In the genomic region with DNA sequence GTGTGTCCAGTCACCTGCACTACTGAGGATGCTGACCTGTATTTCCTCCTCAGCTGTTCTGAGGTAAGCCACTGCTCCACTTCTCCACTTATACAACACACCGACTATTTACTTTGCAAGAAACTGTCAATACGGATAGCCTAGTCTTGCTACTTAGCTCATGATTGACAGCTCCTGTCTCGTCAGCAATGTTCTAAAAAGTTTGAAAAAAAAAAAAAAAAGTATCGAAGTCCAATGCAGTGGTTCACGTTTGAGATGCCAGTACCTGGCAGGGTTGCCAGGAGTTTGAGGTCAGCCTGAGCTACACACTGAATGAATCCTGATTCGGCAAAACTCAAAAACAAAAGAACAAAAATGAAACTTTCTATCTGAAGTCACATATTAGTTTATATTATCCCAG, we compare ENCODE assay signal across 27 mouse cellular contexts. TPM values are rescaled to one million over a fixed set of nuclear protein-coding genes. Genes with fewer than 3 reads are reported as not detected.
A peak's percentile ranks its signal among the peaks of the same experiment; 100 is the strongest.
DNase-seq lines count a peak whose midpoint lies in the region; TF ChIP-seq lines count a peak whose summit lies in the region.
"Had no signal": no experiment of that assay in that cellular context is flagged by ENCODE, and none has a peak within 500 bp of the region (broad histone marks: within the 10 kb centered on the region; RNA-seq: fewer than 3 reads in every experiment).

No protein-coding gene starts in this region.

- no peaks in the 10 kb centered on the region for H3K79me2 ChIP-seq in liver, adult 2 months (ENCODE audit: control insufficient read depth, insufficient read depth, low read length)

- no peaks in the 10 kb centered on the region for H3K27me3 ChIP-seq in kidney, adult 2 months (replicated peaks; ENCODE audit: control insufficient read depth, insufficient read depth, low read length)
- no peaks in the 10 kb centered on the region for H3K27me3 ChIP-seq in liver, adult 2 months (ENCODE audit: control insufficient read depth, insufficient read depth, low read length)
- H3K27me3 ChIP-seq: embryonic facial prominence, embryonic 13.5 days; forebrain, embryonic 12.5 days; forebrain, embryonic 15.5 days; heart, embryonic 12.5 days; heart, embryonic 15.5 days; hindbrain, embryonic 13.5 days had no signal

- H3K4me3 ChIP-seq in kidney, adult 2 months (ENCODE audit: insufficient read depth, low read depth, low read length): no peak overlapping the region
- H3K4me3 ChIP-seq in liver, adult 2 months (ENCODE audit: insufficient read depth, low read depth, low read length): no peak overlapping the region
- H3K4me3 ChIP-seq: embryonic facial prominence, embryonic 10.5 days; embryonic facial prominence, embryonic 13.5 days; erythroblast, embryonic 14.5 days; forebrain, embryonic 12.5 days; forebrain, embryonic 15.5 days; heart, embryonic 12.5 days; heart, embryonic 15.5 days; hindbrain, embryonic 10.5 days; hindbrain, embryonic 13.5 days had no signal

- H3K27ac ChIP-seq in kidney, adult 2 months (ENCODE audit: insufficient read depth, low read depth, low read length): no peak overlapping the region
- H3K27ac ChIP-seq in liver, adult 2 months (replicated peaks; ENCODE audit: insufficient read depth, low read depth, low read length): no peak overlapping the region
- H3K27ac ChIP-seq: embryonic facial prominence, embryonic 10.5 days; embryonic facial prominence, embryonic 13.5 days; forebrain, embryonic 12.5 days; forebrain, embryonic 15.5 days; heart, embryonic 15.5 days; hindbrain, embryonic 10.5 days; hindbrain, embryonic 13.5 days had no signal

- TF ChIP-seq POLR2A in kidney, adult 2 months (IDR thresholded peaks at IDR 0.05; ENCODE audit: low read depth, low read length): no peak
- TF ChIP-seq POLR2A in liver, adult 2 months (IDR thresholded peaks at IDR 0.05; ENCODE audit: extremely low read depth, insufficient read depth, low read length): no peak

- no peak overlapping the region for H3K9ac ChIP-seq in liver, adult 2 months (ENCODE audit: low read depth, low read length)
- H3K9ac ChIP-seq: embryonic facial prominence, embryonic 13.5 days; forebrain, embryonic 12.5 days; forebrain, embryonic 15.5 days; heart, embryonic 12.5 days; heart, embryonic 15.5 days; hindbrain, embryonic 13.5 days had no signal

- H3K4me1 ChIP-seq in kidney, adult 2 months (ENCODE audit: control insufficient read depth, insufficient read depth, low read length): no peaks in the 10 kb centered on the region
- H3K4me1 ChIP-seq in liver, adult 2 months (ENCODE audit: control insufficient read depth, insufficient read depth, low read length): peaks cover 2% of the 10 kb centered on the region; the same call in 1 of the 2 replicates
- H3K4me1 ChIP-seq: embryonic facial prominence, embryonic 10.5 days; heart, embryonic 12.5 days; heart, embryonic 15.5 days; hindbrain, embryonic 10.5 days had no signal

- DNase-seq in kidney, adult 2 months: peak; percentile 74
- DNase-seq in kidney, postnatal 10 days: no peak
- peak; percentile 95 for DNase-seq in liver, adult 2 months (ENCODE audit: extremely low read depth, low read depth, low spot score)
- no peak for DNase-seq in liver
- DNase-seq in kidney, postnatal 25 days: peak; percentile 50 to 74
- DNase-seq in T-cell, adult 2 months (ENCODE audit: low spot score): no peak
- DNase-seq: adrenal gland, adult 8-10 months; adrenal gland, postnatal 25 days; cerebellum, adult 11-12 months; cerebellum, adult 8-10 months; cerebellum, postnatal 10 days; cerebellum, postnatal 36 days; embryo, embryonic 11 days; gastrocnemius, postnatal 25 days; heart, adult 18-20 months; heart, postnatal 10 days; heart, postnatal 36 days had no signal

- no peak for TF ChIP-seq CTCF in kidney, adult 2 months (conservative IDR thresholded peaks at IDR 0.05; ENCODE audit: insufficient read depth, insufficient read length, low read depth, low read length)
- TF ChIP-seq CTCF in liver, adult 2 months (IDR thresholded peaks at IDR 0.05; ENCODE audit: low read depth, low read length): no peak

- 60% methylated on average over 6 of the region's 6 CpGs for WGBS in kidney, adult 2 months
- 23% methylated on average over 6 of the region's 6 CpGs for WGBS in liver, adult 2 months

- no peaks in the 10 kb centered on the region for H3K36me3 ChIP-seq in kidney, adult 2 months (ENCODE audit: control insufficient read depth, insufficient read depth, low read length)
- H3K36me3 ChIP-seq in liver, adult 2 months (ENCODE audit: control insufficient read depth, insufficient read depth, low read length): no peaks in the 10 kb centered on the region
- H3K36me3 ChIP-seq: forebrain, embryonic 15.5 days; hindbrain, embryonic 13.5 days had no signal

RNA-seq across cellular contexts. Expression of a gene that starts 21.5 kb away (rescaled TPM):
- polyA plus RNA-seq in kidney, adult 2 months (2012; rRNA removed): 1.7 and 2.6 TPM in 2 replicates
- total RNA-seq in liver, adult 2 months (2014; rRNA removed): 4.9 and 10.7 TPM in 2 replicates
- polyA plus RNA-seq in liver, adult 2 months (2012; rRNA removed): 1.8 and 2.6 TPM in 2 replicates
- total RNA-seq: gastrocnemius, adult 8-10 months had no signal

Comparison
In these comparisons a context has a peak if more than half of its experiments do, and no peak if none do; other contexts are left out.
1. DNase-seq: peak in kidney, adult 2 months (single experiment), liver, adult 2 months (single experiment) and kidney, postnatal 25 days (2 of 2); none in kidney, postnatal 10 days (single experiment), liver (single experiment) and T-cell, adult 2 months (single experiment).